Mouse (Mus musculus) brain, embryonic 18.5 days (tissue): ENCODE measurements around the gene Sec14l3.

ENCODE experiments used
- DNase-seq: peaks from one replicate; pipeline ENCODE4 v3.0.0-alpha.2; 2012; ENCODE audit warnings: low read depth, low spot score

Gene Sec14l3

GRCm38 (mm10) chr11:4060866-4061575, 3.6 kb upstream of the Sec14l3 start:
- no peak for DNase-seq

GRCm38 (mm10) chr11:4062523-4062922, 2.1 kb upstream of the Sec14l3 start:
- no peak for DNase-seq

GRCm38 (mm10) chr11:4062981-4063380, 1.7 kb upstream of the Sec14l3 start:
- no peak for DNase-seq

GRCm38 (mm10) chr11:4069664-4070063, 5.0 kb downstream of the Sec14l3 start:
- DNase-seq = peak; percentile 28

GRCm38 (mm10) chr11:4076633-4077032, 12.0 kb downstream of the Sec14l3 start:
- no peak for DNase-seq

GRCm38 (mm10) chr11:4078267-4078933, 13.8 kb downstream of the Sec14l3 start:
- no peak for DNase-seq

- DNase-seq = no peak
These were observed 15.6 kb downstream of the Sec14l3 start for GRCm38 (mm10) chr11:4080219-4080618.

GRCm38 (mm10) chr11:4083316-4084078, 18.9 kb downstream of the Sec14l3 start:
- no peak for DNase-seq

- no peak for DNase-seq
These were observed 21.6 kb downstream of the Sec14l3 start for GRCm38 (mm10) chr11:4086246-4086645.

- DNase-seq = no peak
These were observed 22.6 kb downstream of the Sec14l3 start for GRCm38 (mm10) chr11:4087267-4087666.

- DNase-seq = no peak
These were observed 29.1 kb downstream of the Sec14l3 start for GRCm38 (mm10) chr11:4093459-4094377.

- no peak for DNase-seq
These were observed 29.9 kb downstream of the Sec14l3 start for GRCm38 (mm10) chr11:4094378-4095170.

- DNase-seq = no peak
These were observed 30.8 kb downstream of the Sec14l3 start, which contains the start of gene Mtfp1 for GRCm38 (mm10) chr11:4095171-4096053. Gene Mtfp1 (minus strand): TSS chr11:4095445.

GRCm38 (mm10) chr11:4096054-4096984, 31.7 kb downstream of the Sec14l3 start:
- peak; percentile 97 for DNase-seq

- no peak for DNase-seq
These were observed 32.5 kb downstream of the Sec14l3 start for GRCm38 (mm10) chr11:4097091-4097621.

- DNase-seq = no peak
These were observed 33.5 kb downstream of the Sec14l3 start for GRCm38 (mm10) chr11:4098120-4098519.

- no peak for DNase-seq
These were observed 34.2 kb downstream of the Sec14l3 start for GRCm38 (mm10) chr11:4098816-4099215.

- no peak for DNase-seq
These were observed 34.8 kb downstream of the Sec14l3 start for GRCm38 (mm10) chr11:4099447-4099846.
